Mouse (Mus musculus): ENCODE measurements around the gene Ndufv2.
A peak's percentile ranks its signal among the peaks of the same experiment; 100 is the strongest.
"Not testable (repeated sequence)": the region's sequence is repeated elsewhere in the genome, so short reads cannot be mapped to it uniquely, and the experiment has no call there.

Gene Ndufv2

GRCm38 (mm10) chr17:66084486-66084885 is 16.9 kb downstream of the Ndufv2 start:
- DNase-seq = no peak

- no peak for DNase-seq
Observed at GRCm38 (mm10) chr17:66077437-66077850, 23.9 kb downstream of the Ndufv2 start.

- peak; percentile 96 for DNase-seq
Observed at GRCm38 (mm10) chr17:66076934-66077333, 24.4 kb downstream of the Ndufv2 start, which contains the start of gene Ankrd12. TSS of gene Ankrd12 (minus strand) at chr17:66077089.

- peak; percentile 42 to 51 for DNase-seq
Observed at GRCm38 (mm10) chr17:66076174-66076927, 25.0 kb downstream of the Ndufv2 start.

- peak; percentile 10 to 30 for DNase-seq
Observed at GRCm38 (mm10) chr17:66075827-66076173, 25.6 kb downstream of the Ndufv2 start.

- no peak for DNase-seq
Observed at GRCm38 (mm10) chr17:66073971-66074370, 27.4 kb downstream of the Ndufv2 start.

GRCm38 (mm10) chr17:66069036-66069435 is 32.3 kb downstream of the Ndufv2 start:
- DNase-seq = not testable (repeated sequence)

GRCm38 (mm10) chr17:66065115-66065514 is 36.2 kb downstream of the Ndufv2 start:
- no peak for DNase-seq

- DNase-seq = no peak
Observed at GRCm38 (mm10) chr17:66061241-66061938, 40.0 kb downstream of the Ndufv2 start.

- no peak for DNase-seq
Observed at GRCm38 (mm10) chr17:66058160-66058559, 43.2 kb downstream of the Ndufv2 start.

GRCm38 (mm10) chr17:66057145-66057544 is 44.2 kb downstream of the Ndufv2 start:
- DNase-seq = no peak

GRCm38 (mm10) chr17:66053349-66053748 is 48.0 kb downstream of the Ndufv2 start:
- no peak for DNase-seq

GRCm38 (mm10) chr17:66048795-66049194 is 52.6 kb downstream of the Ndufv2 start:
- no peak for DNase-seq

GRCm38 (mm10) chr17:66048199-66048598 is 53.2 kb downstream of the Ndufv2 start:
- DNase-seq = no peak

- not testable (repeated sequence) for DNase-seq
Observed at GRCm38 (mm10) chr17:66043679-66044078, 57.7 kb downstream of the Ndufv2 start.

- DNase-seq = no peak
Observed at GRCm38 (mm10) chr17:66041020-66041419, 60.3 kb downstream of the Ndufv2 start.

GRCm38 (mm10) chr17:66033239-66033638 is 68.1 kb downstream of the Ndufv2 start:
- DNase-seq = no peak

- no peak for DNase-seq
Observed at GRCm38 (mm10) chr17:66031991-66032390, 69.4 kb downstream of the Ndufv2 start.
